Mouse (Mus musculus) forebrain, embryonic 10.5 days (tissue): ENCODE data around the gene Kcnj16. TPM values are rescaled to one million over a fixed set of nuclear protein-coding genes. Genes with fewer than 3 reads are reported as not detected.

Source experiments
- DNase-seq: peaks from one replicate; pipeline ENCODE4 v3.0.0-alpha.2; 2017; ENCODE audit warnings: low spot score; ENCODE audit errors: extremely low spot score
- H3K27ac ChIP-seq: fragments of 300-500 bp; sonication (generic); 2 replicates; pipeline ENCODE4 v1.5.1; 2016; ENCODE audit warnings: mild to moderate bottlenecking
- H3K27me3 ChIP-seq: fragments of 300-500 bp; sonication (generic); 2 replicates; pipeline ENCODE4 v1.6.1; 2016; ENCODE audit warnings: mild to moderate bottlenecking; ENCODE audit not compliant: poor library complexity, severe bottlenecking
- H3K36me3 ChIP-seq: fragments of 300-500 bp; sonication (generic); replicated peaks from 2 replicates; pipeline ENCODE4 v1.6.1; 2016; ENCODE audit warnings: mild to moderate bottlenecking, moderate library complexity
- H3K4me1 ChIP-seq: fragments of 300-500 bp; sonication (generic); 2 replicates; pipeline ENCODE4 v1.6.1; 2016
- H3K4me3 ChIP-seq: fragments of 300-500 bp; sonication (generic); 2 replicates; pipeline ENCODE4 v1.5.1; 2016; ENCODE audit warnings: mild to moderate bottlenecking, moderate library complexity
- H3K9me3 ChIP-seq: fragments of 300-500 bp; sonication (generic); 2 replicates; pipeline ENCODE4 v1.6.1; 2016; ENCODE audit warnings: mild to moderate bottlenecking, moderate library complexity
- WGBS: fragments of 180-500 bp; shearing (Covaris S2); methylation state at CpG from one replicate; pipeline ENCODE4 v1.1.7; 2016; 5-methylcytosine and 5-hydroxymethylcytosine counted together
- polyA plus RNA-seq: library from polyadenylated mRNA; unstranded; fragments of >200 nt; fragmentation: Nextera tagmentation; extraction: Ambion mirVana; gene quantifications from 2 replicates; pipeline ENCODE4 v1.2.1, GENCODE M21; 2016

The Kcnj16 gene
- polyA plus RNA-seq, 1 experiment from 2014 or later, result 0.14 TPM

DNA sequence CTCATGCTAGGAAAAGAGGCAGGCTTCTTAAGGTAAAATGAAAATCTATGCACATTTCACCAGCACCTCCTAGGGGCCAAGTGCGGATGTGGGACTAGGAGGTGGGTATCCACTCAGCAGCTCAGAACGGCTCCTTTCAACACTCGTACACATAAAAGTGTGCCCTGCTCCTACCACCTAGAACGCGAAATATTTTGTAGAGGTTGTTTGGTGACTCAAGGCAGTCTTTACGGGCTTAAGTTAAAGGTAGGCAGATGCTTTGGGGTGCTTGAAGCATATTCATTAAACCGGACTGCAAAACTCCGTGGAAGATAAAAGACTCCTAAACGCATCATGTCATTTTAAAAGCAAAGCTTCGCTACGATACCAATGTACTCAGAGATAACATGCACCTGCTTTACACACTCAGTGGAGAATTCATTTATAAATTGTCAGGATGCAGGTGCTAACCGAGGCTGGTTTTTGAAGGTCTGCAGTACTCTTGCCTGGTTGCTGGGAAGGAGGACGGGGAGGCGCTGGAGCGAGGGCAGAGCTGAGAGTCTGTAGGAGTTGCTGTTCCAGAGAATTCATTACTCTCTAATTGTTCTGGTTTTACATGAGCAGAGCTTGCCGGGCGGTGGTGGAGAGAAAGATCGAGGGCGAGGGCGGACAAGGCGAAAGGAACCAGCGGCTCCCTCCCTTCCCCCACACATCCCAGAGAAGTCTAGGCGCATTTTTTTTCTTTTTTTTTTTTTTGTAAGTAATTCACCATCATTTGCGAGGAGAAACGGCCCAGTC lies 97.1 kb downstream of the Kcnj16 start:
- under 1% methylated on average over 25 of the region's 25 CpGs for WGBS
- Histone ChIP-seq H3K4me3 (peak overlapping the region; percentile 72), H3K4me1 (peaks cover 40% of the 10 kb centered on the region), H3K27ac (peak overlapping the region; percentile 86), H3K36me3 (no peaks in the 10 kb centered on the region), H3K27me3 (peaks cover 25% of the 10 kb centered on the region), H3K9me3 (no peaks in the 10 kb centered on the region)
- peak; percentile 60 for DNase-seq

DNA sequence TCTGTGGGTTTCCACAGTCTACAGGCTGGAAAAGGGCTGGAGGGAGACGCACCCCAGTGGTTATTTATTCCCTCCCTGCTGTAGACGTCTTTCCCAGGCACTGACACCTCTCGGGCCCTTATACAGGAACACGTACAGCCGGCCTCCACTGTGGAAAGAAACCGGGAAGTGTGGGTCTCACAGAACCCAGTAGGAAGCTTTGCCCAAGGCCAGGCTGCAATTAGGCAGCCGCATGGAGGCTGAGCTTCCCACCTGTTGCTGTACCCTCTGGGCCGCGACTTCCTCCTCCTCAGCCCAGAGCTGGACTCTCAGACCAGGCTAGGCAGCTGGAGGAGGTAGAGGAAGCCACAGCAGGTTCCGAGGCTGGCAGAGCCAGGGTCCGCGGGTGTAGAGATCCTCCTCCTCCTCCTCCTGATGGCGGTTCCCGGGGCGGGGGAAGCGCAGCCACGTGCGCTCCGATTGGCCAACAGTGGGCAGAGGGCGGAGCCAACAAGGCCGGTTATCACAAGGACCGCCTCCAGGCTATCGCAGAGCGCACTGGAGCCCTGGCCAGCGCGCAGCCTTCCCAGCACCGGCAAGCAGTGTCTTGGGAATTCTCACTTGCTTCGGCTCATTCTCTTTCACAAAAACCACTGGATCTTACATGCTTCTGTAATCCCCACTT lies 97.9 kb downstream of the Kcnj16 start, which contains the start of gene Kcnj2:
TSS of gene Kcnj2 (plus strand) at position 530 of the 664 bp plus-strand sequence.
- WGBS, result under 1% methylated on average over 28 of the region's 28 CpGs

GRCm38 (mm10) chr11:111066299-111066691 lies 98.5 kb downstream of the Kcnj16 start:
- no peaks in the 10 kb centered on the region for H3K9me3 ChIP-seq
- 1% methylated on average over 9 of the region's 9 CpGs for WGBS
- peaks cover 33% of the 10 kb centered on the region for H3K4me1 ChIP-seq
- H3K4me3 ChIP-seq, result peak overlapping the region; percentile 72
- H3K27me3 ChIP-seq, result peaks cover 25% of the 10 kb centered on the region
- peak overlapping the region; percentile 86 for H3K27ac ChIP-seq
- no peak for DNase-seq
- no peaks in the 10 kb centered on the region for H3K36me3 ChIP-seq

More for the DNA sequence above, 97.9 kb downstream of the Kcnj16 start, which contains the start of gene Kcnj2:
- Histone ChIP-seq H3K27ac (peak within 1 kb of the TSS; percentile 86), H3K9me3 (no peaks in the 10 kb centered on the region), H3K36me3 (no peaks in the 10 kb centered on the region), H3K4me1 (peaks cover 33% of the 10 kb centered on the region), H3K27me3 (peaks cover 25% of the 10 kb centered on the region), H3K4me3 (peak within 1 kb of the TSS; percentile 72)
- DNase-seq, result peak; percentile 93

DNA sequence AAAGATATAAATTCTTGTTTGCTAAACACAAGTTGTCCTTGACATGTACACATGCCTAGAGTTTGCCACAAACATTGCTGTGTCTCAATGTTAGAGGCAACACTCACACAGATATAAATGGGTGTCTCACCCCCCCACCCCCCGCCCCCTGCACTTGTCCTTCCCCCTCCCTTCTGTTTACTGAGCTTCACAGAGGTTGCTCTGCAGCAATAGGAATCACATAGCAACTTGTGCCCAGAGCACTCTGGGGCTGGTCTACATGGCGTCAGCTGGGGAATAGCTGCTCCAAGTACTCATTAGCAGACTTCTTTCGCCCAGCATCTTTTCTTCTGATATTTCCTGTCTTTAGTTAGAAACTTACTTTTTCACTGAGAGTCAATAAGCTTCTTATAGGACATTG lies 100.0 kb downstream of the Kcnj16 start:
- peaks cover 33% of the 10 kb centered on the region for H3K4me1 ChIP-seq

GRCm38 (mm10) chr11:111070460-111070859 lies 102.6 kb downstream of the Kcnj16 start:
- no peak for DNase-seq
- Histone ChIP-seq H3K36me3 (peaks cover 15% of the 10 kb centered on the region), H3K4me3 (no peak overlapping the region), H3K9me3 (no peaks in the 10 kb centered on the region), H3K27me3 (peaks cover 21% of the 10 kb centered on the region), H3K27ac (no peak overlapping the region), H3K4me1 (peaks cover 34% of the 10 kb centered on the region)

More for the DNA sequence above, 100.0 kb downstream of the Kcnj16 start:
- no peak for DNase-seq
- Histone ChIP-seq H3K9me3 (no peaks in the 10 kb centered on the region), H3K36me3 (peaks cover 12% of the 10 kb centered on the region), H3K27me3 (peaks cover 25% of the 10 kb centered on the region), H3K4me3 (peak overlapping the region; percentile 24; the same call in 1 of the 2 replicates), H3K27ac (no peak overlapping the region)
- WGBS, result 80% methylated on average over 3 of the region's 3 CpGs

DNA sequence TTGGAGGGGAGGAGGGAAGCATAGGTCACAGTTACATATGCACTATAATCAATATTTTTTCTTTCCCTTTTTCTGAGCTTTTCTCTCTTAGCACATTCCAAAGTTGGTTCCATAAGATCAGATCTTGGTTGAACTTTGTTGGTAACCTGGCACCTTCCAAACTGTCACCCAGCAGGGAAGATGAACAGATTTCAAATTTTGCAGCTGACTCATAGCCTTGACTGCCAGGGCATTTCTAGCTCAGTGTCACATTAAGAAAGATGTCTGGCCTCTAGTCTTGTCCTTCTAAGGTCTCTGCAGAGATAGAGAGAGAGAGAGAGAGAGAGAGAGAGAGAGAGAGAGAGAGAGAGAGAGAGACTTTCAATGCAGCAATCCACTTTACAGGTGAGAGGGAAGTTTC lies 106.3 kb downstream of the Kcnj16 start:
- DNase-seq, result no peak
- Histone ChIP-seq H3K27me3 (no peaks in the 10 kb centered on the region), H3K4me1 (peaks cover 12% of the 10 kb centered on the region), H3K9me3 (no peaks in the 10 kb centered on the region), H3K4me3 (no peak overlapping the region), H3K27ac (no peak overlapping the region), H3K36me3 (peaks cover 15% of the 10 kb centered on the region)

Other genes starting within 250 kb of the Kcnj16 start
- 1.1 and 1.3 TPM in 2 replicates for gene Kcnj2, start 98.1 kb downstream of the Kcnj16 start, polyA plus RNA-seq